Mouse (Mus musculus) intestine, embryonic 14.5 days (tissue): ENCODE data around the gene Stard3nl. TPM values are rescaled to one million over a fixed set of nuclear protein-coding genes. Genes with fewer than 3 reads are reported as not detected.

ENCODE experiments used
- ATAC-seq: fragments of 200-750 bp; cut with Nextera tagmentation; replicated peaks from 2 replicates; pipeline ENCODE4 v1.8.0; 2017; ENCODE audit warnings: low read depth, moderate number of reproducible peaks, moderate TSS enrichment, moderate library complexity; ENCODE audit not compliant: low FRiP score, low TSS enrichment
- DNase-seq: peaks from one replicate; pipeline ENCODE4 v3.0.0-alpha.2; 2018; ENCODE audit warnings: low spot score
- H3K27ac ChIP-seq: fragments of 300-500 bp; sonication (generic); 2 replicates; pipeline ENCODE4 v1.5.1; 2014; ENCODE audit warnings: low read depth, mild to moderate bottlenecking, control low read depth
- H3K27me3 ChIP-seq: fragments of 300-500 bp; sonication (generic); replicated peaks from 2 replicates; pipeline ENCODE4 v1.6.1; 2014; ENCODE audit warnings: low read length, control low read depth; ENCODE audit not compliant: control insufficient read depth, insufficient read depth
- H3K36me3 ChIP-seq: fragments of 300-500 bp; sonication (generic); 2 replicates; pipeline ENCODE4 v1.6.1; 2014; ENCODE audit warnings: low read length, control low read depth; ENCODE audit not compliant: control insufficient read depth, insufficient read depth
- H3K4me1 ChIP-seq: fragments of 300-500 bp; sonication (generic); replicated peaks from 2 replicates; pipeline ENCODE4 v1.6.1; 2014; ENCODE audit warnings: low read length, control low read depth, mixed read lengths; ENCODE audit not compliant: control insufficient read depth, insufficient read depth
- H3K4me2 ChIP-seq: fragments of 300-500 bp; sonication (generic); 2 replicates; pipeline ENCODE4 v1.6.1; 2014; ENCODE audit warnings: low read length
- H3K4me3 ChIP-seq: fragments of 300-500 bp; sonication (generic); 2 replicates; pipeline ENCODE4 v1.5.1; 2014; ENCODE audit warnings: low read depth, low read length, control low read depth, mixed read lengths
- H3K9ac ChIP-seq: fragments of 300-500 bp; sonication (generic); 2 replicates; pipeline ENCODE4 v1.6.1; 2014; ENCODE audit warnings: mild to moderate bottlenecking, low read length
- H3K9me3 ChIP-seq: fragments of 300-500 bp; sonication (generic); 2 replicates; pipeline ENCODE4 v1.6.1; 2016; ENCODE audit warnings: low read length, control low read depth; ENCODE audit not compliant: control insufficient read depth
- WGBS: fragments of 180-500 bp; shearing (Covaris S2); extraction: QIAGEN DNeasy Blood & Tissue Kit; methylation state at CpG from one replicate; pipeline ENCODE4 v1.1.7; 2014; 5-methylcytosine and 5-hydroxymethylcytosine counted together
- polyA plus RNA-seq: library from polyadenylated mRNA; unstranded; fragments of >200 nt; fragmentation: Nextera tagmentation; extraction: Ambion mirVana; gene quantifications from 2 replicates; pipeline ENCODE4 v1.2.1, GENCODE M21; 2014

Stard3nl gene
- polyA plus RNA-seq = 98.7 and 100 TPM in 2 replicates

DNA sequence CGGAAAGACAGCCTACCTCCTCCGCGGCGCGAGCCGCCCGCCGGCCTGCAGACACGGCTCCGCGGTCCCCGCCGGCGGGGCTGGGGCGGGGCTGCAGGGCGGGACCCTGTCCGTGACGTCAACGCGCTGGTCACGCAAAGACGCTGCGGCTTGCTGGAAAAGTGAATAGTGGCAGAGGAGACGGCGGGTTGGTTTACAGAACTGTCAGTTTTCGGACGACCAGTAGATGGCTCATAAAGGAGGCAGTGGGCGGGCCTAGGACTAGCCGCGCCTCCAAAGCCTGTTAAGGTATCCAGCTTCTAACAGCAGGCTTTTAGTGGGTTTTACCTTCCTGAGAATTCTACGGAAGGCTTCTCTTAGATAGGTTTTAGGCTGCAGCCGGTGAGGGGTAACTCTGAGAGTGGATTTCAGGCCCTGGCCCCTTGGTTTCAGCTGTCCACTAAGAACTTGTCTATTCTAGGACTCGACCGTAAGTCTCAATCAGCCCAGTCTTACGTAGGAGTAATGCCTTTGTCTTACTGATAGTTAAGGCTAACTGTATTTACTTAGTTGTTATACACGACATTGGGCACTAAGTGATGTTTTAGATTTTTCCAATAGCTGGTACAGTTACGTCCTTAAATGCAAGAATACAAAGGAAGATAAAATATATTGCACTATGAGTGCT is at the start of gene Stard3nl:
Gene Stard3nl, minus strand, starts transcription at position 108 of the 667 bp plus-strand sequence.
- ATAC-seq (peak; percentile 99), DNase-seq (peak; percentile 98)
- H3K27ac ChIP-seq = peak within 1 kb of the TSS; percentile 60
- peak within 1 kb of the TSS; percentile 80 for H3K4me3 ChIP-seq
- H3K9me3 ChIP-seq = no peaks in the 10 kb centered on the region
- peak within 1 kb of the TSS; percentile 86 for H3K9ac ChIP-seq
- peak within 1 kb of the TSS; percentile 68 for H3K4me2 ChIP-seq
- no peaks in the 10 kb centered on the region for H3K27me3 ChIP-seq
- peaks cover 10% of the 10 kb centered on the region; the same call in 1 of the 2 replicates for H3K4me1 ChIP-seq
- H3K36me3 ChIP-seq = no peaks in the 10 kb centered on the region
- 1% methylated on average over 37 of the region's 37 CpGs for WGBS

DNA sequence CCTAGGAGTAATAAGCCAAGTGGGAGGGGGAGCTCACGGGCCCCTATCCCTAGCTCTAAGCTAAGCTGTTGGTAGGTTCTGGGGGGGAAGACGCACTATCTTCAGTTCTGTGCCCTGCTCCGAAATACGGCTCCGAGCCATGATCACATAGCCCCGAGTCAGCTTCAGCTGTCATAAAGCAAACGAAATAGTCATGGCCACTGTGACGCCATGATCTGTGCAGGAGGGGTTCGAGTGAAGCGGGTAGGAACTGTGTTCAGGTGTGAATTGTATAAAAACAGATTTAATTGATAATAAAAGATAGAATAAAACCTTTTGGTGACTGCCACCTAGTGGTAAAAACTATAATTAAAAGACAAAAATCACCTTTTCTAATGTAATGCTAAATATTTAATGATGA is 42.4 kb upstream of the Stard3nl start:
- ATAC-seq (0 out of 2 replicates have a peak, but pooled peaks have one; percentile 40), DNase-seq (peak; percentile 66)
- H3K27ac ChIP-seq = no peak overlapping the region
- H3K9me3 ChIP-seq = no peaks in the 10 kb centered on the region
- no peaks in the 10 kb centered on the region for H3K27me3 ChIP-seq
- WGBS = 79% methylated on average over 10 of the region's 10 CpGs
- no peaks in the 10 kb centered on the region for H3K4me1 ChIP-seq
- H3K9ac ChIP-seq = no peak overlapping the region
- no peak overlapping the region for H3K4me2 ChIP-seq
- H3K36me3 ChIP-seq = no peaks in the 10 kb centered on the region
- H3K4me3 ChIP-seq = no peak overlapping the region

DNA sequence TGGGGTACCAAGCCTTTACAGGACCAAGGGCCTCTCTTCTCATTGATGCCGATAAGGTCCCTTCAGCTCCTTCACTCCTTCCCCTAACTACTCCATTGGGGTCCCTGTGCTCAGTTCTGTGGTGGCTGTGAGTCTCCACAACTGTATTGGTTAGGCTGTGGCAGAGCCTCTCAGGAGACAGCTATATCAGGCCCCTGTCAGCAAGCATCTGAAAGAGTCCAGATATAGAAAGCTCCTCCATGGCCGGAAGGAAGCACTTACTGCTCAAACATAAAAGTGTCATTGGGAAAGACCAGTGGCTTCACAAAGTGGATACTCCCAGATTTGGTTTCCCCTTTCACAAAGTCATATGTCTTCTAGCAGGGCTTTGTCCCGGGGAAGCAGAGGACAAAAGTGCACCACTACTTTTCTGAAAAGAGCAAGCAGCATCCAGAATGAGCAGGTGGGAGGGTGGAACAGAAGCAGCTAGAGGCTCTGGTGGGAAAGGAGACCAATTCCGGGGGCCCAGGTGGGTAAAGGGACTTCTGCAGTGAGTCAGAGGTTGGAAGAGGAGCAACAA is 34.3 kb upstream of the Stard3nl start:
- DNase-seq (no peak), ATAC-seq (no peak)
- Histone ChIP-seq H3K27ac (no peak overlapping the region), H3K4me1 (no peaks in the 10 kb centered on the region; the same call in 1 of the 2 replicates), H3K27me3 (no peaks in the 10 kb centered on the region), H3K4me3 (no peak overlapping the region), H3K9me3 (no peaks in the 10 kb centered on the region), H3K9ac (no peak overlapping the region), H3K36me3 (no peaks in the 10 kb centered on the region), H3K4me2 (no peak overlapping the region)
- WGBS = 43% methylated on average over 4 of the region's 4 CpGs

DNA sequence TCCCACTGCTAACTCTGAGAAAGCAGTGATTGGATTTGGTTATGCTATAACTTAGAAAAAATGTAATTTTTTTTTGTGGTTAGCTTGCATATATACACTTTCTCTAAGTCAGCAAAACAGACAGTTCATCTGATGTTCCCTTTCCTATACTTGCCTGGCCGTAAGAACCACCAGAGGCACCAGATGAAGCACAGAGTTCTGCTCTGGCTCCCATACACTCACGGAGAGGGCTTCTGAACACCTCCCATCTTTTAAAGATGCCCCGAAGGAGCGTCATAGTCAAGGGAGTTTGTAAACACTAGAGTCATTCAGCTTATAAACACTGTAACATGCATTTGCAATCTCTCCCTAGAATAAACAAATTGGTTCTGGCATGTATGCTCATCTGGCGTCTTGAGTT is 32.5 kb upstream of the Stard3nl start:
- H3K27ac ChIP-seq = no peak overlapping the region
- no peak overlapping the region for H3K4me2 ChIP-seq
- H3K36me3 ChIP-seq = no peaks in the 10 kb centered on the region
- no peak overlapping the region for H3K4me3 ChIP-seq
- H3K4me1 ChIP-seq = no peaks in the 10 kb centered on the region; the same call in 1 of the 2 replicates
- no peaks in the 10 kb centered on the region for H3K9me3 ChIP-seq
- no peaks in the 10 kb centered on the region for H3K27me3 ChIP-seq
- ATAC-seq = no peak
- WGBS = 43% methylated on average over 5 of the region's 5 CpGs
- no peak for DNase-seq
- no peak overlapping the region for H3K9ac ChIP-seq

DNA sequence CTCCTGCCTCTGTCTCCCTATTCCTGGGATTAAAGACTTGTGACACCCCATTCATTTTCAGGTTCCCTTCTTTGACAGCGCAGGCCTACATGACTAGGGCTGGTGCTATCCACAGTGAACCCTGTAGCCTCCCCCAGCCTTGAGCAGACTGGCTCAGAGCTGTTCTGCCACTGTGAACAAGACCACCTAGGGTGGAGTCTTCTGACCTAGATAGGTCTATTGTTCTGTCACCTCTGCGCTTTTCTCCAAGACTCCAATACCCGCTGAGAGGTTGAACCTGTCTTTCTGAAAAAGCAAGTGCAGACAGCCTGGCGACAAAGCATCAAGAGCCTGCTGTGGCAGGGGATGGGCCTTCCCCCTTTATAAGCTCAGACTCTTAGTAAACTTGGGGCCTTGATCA is 29.0 kb upstream of the Stard3nl start:
- no peak for ATAC-seq
- no peak overlapping the region for H3K9ac ChIP-seq
- WGBS = 93% methylated on average over 4 of the region's 4 CpGs

DNA sequence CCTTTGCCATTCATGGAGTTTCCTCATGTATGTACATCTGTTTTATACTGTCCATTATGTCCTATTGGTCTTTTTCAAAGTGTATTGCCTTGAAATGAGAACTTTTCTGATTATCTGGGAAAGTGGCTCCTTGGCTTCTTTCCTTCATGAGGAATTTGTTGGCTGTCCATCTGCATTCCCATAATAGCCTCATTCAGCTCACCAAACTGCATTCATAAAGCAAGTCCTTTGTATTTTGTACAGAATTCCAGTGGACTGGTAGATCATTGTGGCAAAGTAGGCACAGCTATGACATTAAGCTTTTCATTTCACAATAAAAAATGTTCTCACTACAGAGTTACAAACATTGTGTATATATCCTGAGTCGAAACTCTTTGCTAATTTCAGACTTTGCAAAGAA is 26.9 kb upstream of the Stard3nl start:
- Histone ChIP-seq H3K9me3 (no peaks in the 10 kb centered on the region), H3K27ac (no peak overlapping the region), H3K9ac (no peak overlapping the region), H3K36me3 (no peaks in the 10 kb centered on the region), H3K4me2 (no peak overlapping the region), H3K27me3 (no peaks in the 10 kb centered on the region), H3K4me3 (no peak overlapping the region), H3K4me1 (no peaks in the 10 kb centered on the region)
- WGBS = 78% methylated on average over 1 of the region's 1 CpGs
- DNase-seq = no peak
- no peak for ATAC-seq

More for the DNA sequence above, 29.0 kb upstream of the Stard3nl start:
- DNase-seq = no peak
- no peaks in the 10 kb centered on the region for H3K4me1 ChIP-seq
- H3K27ac ChIP-seq = no peak overlapping the region
- H3K9me3 ChIP-seq = no peaks in the 10 kb centered on the region
- H3K36me3 ChIP-seq = no peaks in the 10 kb centered on the region
- H3K4me2 ChIP-seq = no peak overlapping the region
- H3K4me3 ChIP-seq = no peak overlapping the region
- H3K27me3 ChIP-seq = no peaks in the 10 kb centered on the region

DNA sequence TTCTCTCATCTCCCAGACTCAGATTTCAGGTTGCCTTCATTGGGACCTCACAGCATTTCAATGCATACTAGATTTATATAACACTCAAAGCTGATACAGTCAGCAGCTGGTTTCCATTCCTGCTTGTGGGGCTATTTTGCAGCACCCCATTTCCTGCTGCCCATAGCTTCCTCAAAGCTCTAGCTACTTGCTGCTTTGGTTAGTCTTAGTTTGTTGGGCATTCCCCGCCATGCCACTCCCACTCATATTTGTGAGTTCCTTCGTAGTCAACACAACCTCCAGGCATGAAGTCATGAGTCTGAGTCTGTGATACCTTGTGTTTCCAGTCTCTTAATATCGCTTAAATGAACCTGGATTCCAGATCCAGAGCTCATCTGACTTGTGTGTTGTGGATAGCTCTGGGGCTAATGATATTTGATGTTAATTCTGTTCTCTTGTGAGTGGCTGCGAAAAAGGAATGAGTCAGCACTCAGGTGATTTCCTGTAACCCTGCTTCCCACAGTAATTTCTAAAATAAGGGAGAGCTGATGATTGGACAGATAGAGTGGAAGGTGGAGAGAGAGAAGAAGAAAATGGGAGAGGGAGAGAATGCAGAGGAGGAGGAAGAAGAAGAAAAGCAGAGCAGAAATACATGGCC is 22.4 kb upstream of the Stard3nl start:
- ATAC-seq = no peak
- Histone ChIP-seq H3K9me3 (no peaks in the 10 kb centered on the region), H3K27me3 (no peaks in the 10 kb centered on the region), H3K4me3 (no peak overlapping the region), H3K4me1 (no peaks in the 10 kb centered on the region), H3K9ac (no peak overlapping the region), H3K4me2 (no peak overlapping the region), H3K36me3 (no peaks in the 10 kb centered on the region), H3K27ac (no peak overlapping the region)
- 86% methylated on average over 4 of the region's 4 CpGs for WGBS
- no peak for DNase-seq

DNA sequence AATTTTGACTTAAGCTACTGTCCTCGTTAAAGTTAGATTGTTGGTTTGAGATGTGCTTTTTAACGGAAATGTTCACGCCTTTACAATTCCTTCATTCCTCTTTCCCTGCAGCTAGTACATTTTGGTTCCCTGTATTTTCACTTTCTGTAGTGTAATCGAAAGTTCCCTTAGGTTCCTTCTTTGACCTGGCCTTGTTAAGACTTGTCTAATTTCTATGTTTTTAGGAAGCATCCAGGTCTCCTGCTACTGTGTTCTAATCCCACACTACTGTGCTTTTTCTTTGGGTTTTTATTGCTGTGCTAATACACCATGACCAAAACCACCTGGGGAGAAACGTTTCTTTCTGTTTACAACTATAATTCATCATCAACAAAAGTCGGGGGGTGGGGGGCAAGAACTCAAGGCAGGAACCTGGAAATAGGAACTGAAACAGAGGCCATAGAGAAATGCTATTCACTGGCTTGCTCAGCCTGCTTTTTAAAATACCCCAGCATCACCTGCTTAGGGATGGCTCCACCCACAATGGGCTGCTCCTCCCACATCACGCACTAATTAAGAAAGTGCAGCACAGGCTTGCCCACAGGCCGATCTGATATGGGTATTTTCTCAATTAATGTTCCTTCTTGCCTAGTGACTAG is 20.4 kb upstream of the Stard3nl start:
- Histone ChIP-seq H3K4me2 (no peak overlapping the region), H3K36me3 (no peaks in the 10 kb centered on the region), H3K9me3 (no peaks in the 10 kb centered on the region), H3K27ac (no peak overlapping the region), H3K9ac (no peak overlapping the region), H3K4me3 (no peak overlapping the region), H3K4me1 (no peaks in the 10 kb centered on the region), H3K27me3 (no peaks in the 10 kb centered on the region)
- ATAC-seq = no peak
- WGBS = 69% methylated on average over 8 of the region's 8 CpGs
- no peak for DNase-seq
